Mouse (Mus musculus): Measurements from ENCODE around the gene Ccer2.

Gene Ccer2

GRCm38 (mm10) chr7:28749935-28750334, 6.0 kb upstream of the Ccer2 start:
- DNase-seq (ENCODE audit: low spot score in 2 of 2): no peak

- no peak for DNase-seq (ENCODE audit: low spot score in 2 of 2)
Observed at GRCm38 (mm10) chr7:28758623-28759022, 2.6 kb downstream of the Ccer2 start.

GRCm38 (mm10) chr7:28761907-28762306, 5.9 kb downstream of the Ccer2 start:
- no peak for DNase-seq (ENCODE audit: low spot score in 2 of 2)

- no peak for DNase-seq (ENCODE audit: low spot score in 2 of 2)
Observed at GRCm38 (mm10) chr7:28765211-28765610, 9.2 kb downstream of the Ccer2 start.

- peak; percentile 97 to 99 for DNase-seq (ENCODE audit: low spot score in 2 of 2)
Observed at GRCm38 (mm10) chr7:28766173-28766879, 10.4 kb downstream of the Ccer2 start, which contains the start of gene Sirt2. Gene Sirt2, plus strand, starts transcription at chr7:28766735.

- DNase-seq (ENCODE audit: low spot score in 2 of 2): no peak
Observed at GRCm38 (mm10) chr7:28766910-28767309, 10.9 kb downstream of the Ccer2 start.

- no peak for DNase-seq (ENCODE audit: low spot score in 2 of 2)
Observed at GRCm38 (mm10) chr7:28767462-28767965, 11.5 kb downstream of the Ccer2 start, which contains the start of gene Nfkbib. Gene Nfkbib, minus strand, starts transcription at chr7:28767512.

- DNase-seq (ENCODE audit: low spot score in 2 of 2): no peak
Observed at GRCm38 (mm10) chr7:28769414-28769958, 13.5 kb downstream of the Ccer2 start.

GRCm38 (mm10) chr7:28770309-28770708, 14.3 kb downstream of the Ccer2 start:
- no peak for DNase-seq (ENCODE audit: low spot score in 2 of 2)

GRCm38 (mm10) chr7:28771867-28772266, 15.9 kb downstream of the Ccer2 start:
- DNase-seq (ENCODE audit: low spot score in 2 of 2): no peak

GRCm38 (mm10) chr7:28773163-28773562, 17.2 kb downstream of the Ccer2 start:
- no peak for DNase-seq (ENCODE audit: low spot score in 2 of 2)

- no peak for DNase-seq (ENCODE audit: low spot score in 2 of 2)
Observed at GRCm38 (mm10) chr7:28774164-28774563, 18.2 kb downstream of the Ccer2 start.

GRCm38 (mm10) chr7:28775129-28775528, 19.2 kb downstream of the Ccer2 start:
- no peak for DNase-seq (ENCODE audit: low spot score in 2 of 2)

GRCm38 (mm10) chr7:28778825-28779224, 22.9 kb downstream of the Ccer2 start:
- no peak for DNase-seq (ENCODE audit: low spot score in 2 of 2)

GRCm38 (mm10) chr7:28780067-28780658, 24.2 kb downstream of the Ccer2 start:
- DNase-seq (ENCODE audit: low spot score in 2 of 2): peak; percentile 89 to 91

- DNase-seq (ENCODE audit: low spot score in 2 of 2): peak; percentile 45 to 49
Observed at GRCm38 (mm10) chr7:28780857-28781256, 24.9 kb downstream of the Ccer2 start.

GRCm38 (mm10) chr7:28781261-28781663, 25.3 kb downstream of the Ccer2 start:
- no peak for DNase-seq (ENCODE audit: low spot score in 2 of 2)

GRCm38 (mm10) chr7:28785161-28785560, 29.2 kb downstream of the Ccer2 start:
- no peak for DNase-seq (ENCODE audit: low spot score in 2 of 2)

GRCm38 (mm10) chr7:28787884-28788283, 31.9 kb downstream of the Ccer2 start:
- no peak for DNase-seq (ENCODE audit: low spot score in 2 of 2)

GRCm38 (mm10) chr7:28788307-28789195, 32.6 kb downstream of the Ccer2 start, which contains the start of gene Rinl:
Gene Rinl, plus strand, starts transcription at chr7:28788969.
- DNase-seq (ENCODE audit: low spot score in 2 of 2): no peak

GRCm38 (mm10) chr7:28789235-28789634, 33.3 kb downstream of the Ccer2 start:
- DNase-seq (ENCODE audit: low spot score in 2 of 2): no peak
